Comparison of ENCODE assay signal across 16 mouse cellular contexts in the genomic region with DNA sequence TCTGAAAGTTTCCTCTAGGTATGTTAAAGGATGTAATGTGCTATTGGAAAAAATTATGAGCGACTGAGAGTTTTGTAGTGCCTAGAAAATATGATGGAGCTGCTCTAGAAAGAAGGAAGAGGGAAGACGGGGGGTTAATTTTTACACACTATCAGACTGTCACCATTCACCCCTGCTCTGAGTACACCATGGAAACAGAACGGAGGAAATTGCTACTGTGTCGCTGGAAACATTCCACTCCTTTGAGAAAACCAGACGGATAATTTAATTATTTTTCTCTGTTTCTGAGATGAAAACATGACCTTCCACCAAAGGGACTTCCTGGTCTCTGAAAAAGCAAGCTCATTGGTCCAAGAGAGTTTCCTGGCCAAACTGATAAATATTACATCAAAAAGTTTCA.
DNase-seq lines count a peak whose midpoint lies in the region; ATAC-seq and TF ChIP-seq lines count a peak whose summit lies in the region.
"Had no signal": no experiment of that assay in that cellular context is flagged by ENCODE, and none has a peak within 500 bp of the region (broad histone marks: within the 10 kb centered on the region; RNA-seq: fewer than 3 reads in every experiment).

No protein-coding gene starts in this region.

- no peak overlapping the region for H3K9ac ChIP-seq in kidney, postnatal 0 days (ENCODE audit: low read depth, low read length)
- no peak overlapping the region for H3K9ac ChIP-seq in kidney, embryonic 16.5 days (replicated peaks; ENCODE audit: low read length)
- H3K9ac ChIP-seq in lung, embryonic 15.5 days = no peak overlapping the region
- H3K9ac ChIP-seq: forebrain, embryonic 13.5 days; hindbrain, embryonic 13.5 days; liver, embryonic 14.5 days; midbrain, embryonic 15.5 days had no signal

- no peaks in the 10 kb centered on the region for H3K27me3 ChIP-seq in kidney, postnatal 0 days (ENCODE audit: insufficient read depth, low read length)
- no peaks in the 10 kb centered on the region for H3K27me3 ChIP-seq in kidney, embryonic 16.5 days (ENCODE audit: insufficient read depth, low read length)
- H3K27me3 ChIP-seq in lung, embryonic 15.5 days = no peaks in the 10 kb centered on the region
- H3K27me3 ChIP-seq: midbrain, embryonic 15.5 days had no signal

- H3K4me2 ChIP-seq in kidney, postnatal 0 days (ENCODE audit: low read length) = no peak overlapping the region
- H3K4me2 ChIP-seq in kidney, embryonic 16.5 days (replicated peaks; ENCODE audit: low read depth, low read length) = no peak overlapping the region
- H3K4me2 ChIP-seq in lung, embryonic 15.5 days = no peak overlapping the region
- H3K4me2 ChIP-seq: forebrain, embryonic 13.5 days; hindbrain, embryonic 13.5 days; midbrain, embryonic 15.5 days had no signal

- H3K9me3 ChIP-seq in kidney, postnatal 0 days (replicated peaks; ENCODE audit: low read length) = no peaks in the 10 kb centered on the region
- H3K9me3 ChIP-seq in kidney, embryonic 16.5 days (ENCODE audit: low read length) = no peaks in the 10 kb centered on the region
- no peaks in the 10 kb centered on the region for H3K9me3 ChIP-seq in lung, embryonic 15.5 days
- H3K9me3 ChIP-seq: forebrain, embryonic 13.5 days; hindbrain, embryonic 13.5 days; midbrain, embryonic 15.5 days had no signal

- TF ChIP-seq CTCF in kidney, postnatal 0 days (IDR thresholded peaks at IDR 0.05; ENCODE audit: low read depth) = no peak
- no peak for TF ChIP-seq CTCF in left cerebral cortex, adult 2 months (IDR thresholded peaks at IDR 0.05)

- H3K4me3 ChIP-seq in kidney, postnatal 0 days (replicated peaks; ENCODE audit: low read depth, low read length) = no peak overlapping the region
- no peak overlapping the region for H3K4me3 ChIP-seq in kidney, embryonic 16.5 days (ENCODE audit: low read length)
- no peak overlapping the region for H3K4me3 ChIP-seq in lung, embryonic 15.5 days
- no peak overlapping the region for H3K4me3 ChIP-seq in left cerebral cortex, adult 2 months
- H3K4me3 ChIP-seq: forebrain, embryonic 13.5 days; hindbrain, embryonic 13.5 days; midbrain, embryonic 15.5 days; myocyte had no signal

- H3K36me3 ChIP-seq in kidney, postnatal 0 days (ENCODE audit: insufficient read depth, low read length) = no peaks in the 10 kb centered on the region
- H3K36me3 ChIP-seq in kidney, embryonic 16.5 days (ENCODE audit: insufficient read depth, low read length) = no peaks in the 10 kb centered on the region
- H3K36me3 ChIP-seq in lung, embryonic 15.5 days = no peaks in the 10 kb centered on the region
- H3K36me3 ChIP-seq: hindbrain, embryonic 13.5 days; midbrain, embryonic 15.5 days had no signal

- no peaks in the 10 kb centered on the region for H3K4me1 ChIP-seq in kidney, postnatal 0 days (replicated peaks; ENCODE audit: insufficient read depth, low read length)
- H3K4me1 ChIP-seq in kidney, embryonic 16.5 days (ENCODE audit: insufficient read depth, low read length) = no peaks in the 10 kb centered on the region
- H3K4me1 ChIP-seq in lung, embryonic 15.5 days = 0 out of 2 replicates have a peak, but pooled peaks cover 6% of the 10 kb centered on the region

- no peak overlapping the region for H3K27ac ChIP-seq in kidney, postnatal 0 days
- H3K27ac ChIP-seq in kidney, embryonic 16.5 days (ENCODE audit: low read length) = no peak overlapping the region
- no peak overlapping the region for H3K27ac ChIP-seq in lung, embryonic 15.5 days
- H3K27ac ChIP-seq in left cerebral cortex, adult 2 months = no peak overlapping the region
- H3K27ac ChIP-seq: forebrain, embryonic 13.5 days; liver, embryonic 14.5 days; midbrain, embryonic 15.5 days had no signal

- peak; percentile 19 for DNase-seq in heart, adult 8-10 months (ENCODE audit: low spot score)
- DNase-seq in heart, postnatal 25 days (ENCODE audit: low spot score) = no peak
- DNase-seq in kidney, postnatal 0 days (ENCODE audit: low spot score) = peak; percentile 61
- no peak for DNase-seq in lung, postnatal 36 days
- DNase-seq in left cerebral cortex, adult 2 months (ENCODE audit: extremely low spot score in 1 of 2, low spot score in 2 of 2) = no peak
- DNase-seq: adrenal gland, adult 2 months; cerebellum, postnatal 10 days; lung, postnatal 10 days; thymus, postnatal 14 days had no signal

- intact Hi-C loops in heart, postnatal 25 days (cut with DNase I) = no loop called here
- intact Hi-C loops in left cerebral cortex, adult 2 months (cut with DNase I) = loop anchor here (5.0 kb wide), 1 partner anchor 75 kb away; no protein-coding TSS in a partner anchor

- no peak for ATAC-seq in kidney, postnatal 0 days (replicated peaks; ENCODE audit: low FRiP score, low read depth)
- ATAC-seq in kidney, embryonic 16.5 days (ENCODE audit: low FRiP score, low TSS enrichment) = no peak
- ATAC-seq in lung, embryonic 15.5 days (ENCODE audit: borderline replicate concordance, extremely low read depth, low FRiP score, low TSS enrichment) = peak; percentile 57; the same call in 1 of the 2 replicates
- ATAC-seq: midbrain, embryonic 15.5 days had no signal

- 50% methylated on average over 5 of the region's 5 CpGs for WGBS in kidney, postnatal 0 days
- WGBS in kidney, embryonic 16.5 days = 42% methylated on average over 5 of the region's 5 CpGs
- 28% methylated on average over 5 of the region's 5 CpGs for WGBS in lung, embryonic 15.5 days

Comparison
In these comparisons a context has a peak if more than half of its experiments do, and no peak if none do; other contexts are left out.
1. DNase-seq: peak in heart, adult 8-10 months (single experiment) and kidney, postnatal 0 days (single experiment); none in heart, postnatal 25 days (single experiment), lung, postnatal 36 days (single experiment) and left cerebral cortex, adult 2 months (0 of 2).